Mouse (Mus musculus) C2C12 (cell line): ENCODE data around the gene Dnah5. TPM values are rescaled to one million over a fixed set of nuclear protein-coding genes. Genes with fewer than 3 reads are reported as not detected.

ENCODE experiments used
- H3K27me3 ChIP-seq: one replicate; pipeline ENCODE4 v1.6.1; 2011; ENCODE audit not compliant: control insufficient read depth, insufficient read depth, insufficient read length
- H3K36me3 ChIP-seq: one replicate; pipeline ENCODE4 v1.6.1; 2011; ENCODE audit not compliant: control insufficient read depth, insufficient read depth
- H3K4me3 ChIP-seq: one replicate; pipeline ENCODE4 v1.5.1; 2011; ENCODE audit warnings: mild to moderate bottlenecking, control low read depth; ENCODE audit not compliant: poor library complexity, insufficient read depth, severe bottlenecking
- H3K79me2 ChIP-seq: one replicate; pipeline ENCODE4 v1.6.1; 2011; ENCODE audit not compliant: control insufficient read depth, insufficient read depth
- H3K79me3 ChIP-seq: one replicate; pipeline ENCODE4 v1.6.1; 2011; ENCODE audit warnings: low read depth, control low read depth
- H3ac ChIP-seq: one replicate; pipeline ENCODE3; 2011; ENCODE audit warnings: low read depth; ENCODE audit not compliant: control insufficient read depth, insufficient read length
- CEBPB ChIP-seq: IDR thresholded peaks from one replicate; pipeline ENCODE4 v1.6.1; 2011; ENCODE audit warnings: low read depth, mild to moderate bottlenecking, control low read depth, moderate library complexity
- CTCF ChIP-seq: IDR thresholded peaks from one replicate; pipeline ENCODE4 v1.5.1; 2011; ENCODE audit not compliant: control insufficient read depth, insufficient read depth, insufficient read length
- FOSL1 ChIP-seq: IDR thresholded peaks from one replicate; pipeline ENCODE4 v1.8.0; 2011; ENCODE audit warnings: mild to moderate bottlenecking, low read length; ENCODE audit not compliant: poor library complexity, insufficient read depth, severe bottlenecking
- MAX ChIP-seq: IDR thresholded peaks from one replicate; pipeline ENCODE4 v1.6.1; 2011; ENCODE audit warnings: mild to moderate bottlenecking, control low read depth
- MYOD1 ChIP-seq: IDR thresholded peaks from one replicate; pipeline ENCODE4 v1.6.1; 2011; ENCODE audit warnings: low read depth; ENCODE audit not compliant: control insufficient read depth, insufficient read length
- MYOG ChIP-seq: IDR thresholded peaks from one replicate; pipeline ENCODE4 v1.6.1; 2011; ENCODE audit not compliant: control insufficient read depth, insufficient read length; ENCODE audit errors: extremely low read depth
- USF1 ChIP-seq: IDR thresholded peaks from one replicate; pipeline ENCODE4 v1.6.1; 2011; ENCODE audit warnings: low read depth, mild to moderate bottlenecking, control low read depth, moderate library complexity
- polyA plus RNA-seq: library from polyadenylated mRNA; unstranded; fragments of >200 nt; fragmentation: generic; extraction: Trizol; gene quantifications from one replicate; pipeline ENCODE4 v1.2.1, GENCODE M21; 2012; ENCODE audit warnings: missing spikeins

The Dnah5 gene
- polyA plus RNA-seq, 1 experiment = 0.29 TPM

GRCm38 (mm10) chr15:28216358-28216757 is 12.8 kb downstream of the Dnah5 start:
- Histone ChIP-seq H3K79me3 (no peaks in the 10 kb centered on the region), H3ac (no peak overlapping the region), H3K79me2 (no peaks in the 10 kb centered on the region), H3K36me3 (no peaks in the 10 kb centered on the region), H3K4me3 (no peak overlapping the region), H3K27me3 (peaks cover 31% of the 10 kb centered on the region)
- TF ChIP-seq MAX (no peak), MYOD1 (peak; percentile 15)

GRCm38 (mm10) chr15:28227316-28227715 is 23.8 kb downstream of the Dnah5 start:
- no peaks in the 10 kb centered on the region for H3K79me2 ChIP-seq
- no peak overlapping the region for H3K4me3 ChIP-seq
- no peak overlapping the region for H3ac ChIP-seq
- TF ChIP-seq MYOD1 = no peak
- TF ChIP-seq CEBPB = no peak
- TF ChIP-seq CTCF = no peak
- no peak for TF ChIP-seq MAX
- TF ChIP-seq USF1 = no peak
- no peak for TF ChIP-seq MYOG
- TF ChIP-seq FOSL1 = no peak
- no peaks in the 10 kb centered on the region for H3K36me3 ChIP-seq
- H3K79me3 ChIP-seq = no peaks in the 10 kb centered on the region
- no peaks in the 10 kb centered on the region for H3K27me3 ChIP-seq

DNA sequence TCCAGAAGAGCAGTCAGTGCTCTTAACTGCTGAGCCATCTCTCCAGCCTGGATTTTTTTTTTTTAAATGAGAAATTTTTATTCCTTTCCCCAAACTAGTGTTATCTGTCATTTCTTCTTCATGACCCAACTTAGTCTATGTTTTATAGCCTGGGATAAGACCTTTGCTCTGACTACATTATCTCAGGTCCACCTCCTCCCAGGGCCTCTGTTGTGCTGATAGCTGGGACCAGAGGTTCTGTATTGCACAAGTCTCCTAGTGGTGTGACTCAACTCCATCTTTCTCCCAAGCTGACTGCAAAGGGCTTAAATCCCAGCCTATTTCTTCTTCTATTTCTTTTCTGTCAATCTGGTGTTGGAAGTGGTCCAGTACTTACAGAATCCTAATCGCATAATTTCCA is 56.7 kb downstream of the Dnah5 start:
- Histone ChIP-seq H3ac (no peak overlapping the region), H3K4me3 (no peak overlapping the region), H3K79me3 (no peaks in the 10 kb centered on the region), H3K79me2 (no peaks in the 10 kb centered on the region), H3K27me3 (no peaks in the 10 kb centered on the region), H3K36me3 (no peaks in the 10 kb centered on the region)
- TF ChIP-seq MAX (no peak), MYOG (no peak), CEBPB (peak; percentile 5), USF1 (no peak), FOSL1 (no peak)

GRCm38 (mm10) chr15:28299438-28299837 is 95.9 kb downstream of the Dnah5 start:
- Histone ChIP-seq H3K4me3 (no peak overlapping the region), H3K79me2 (no peaks in the 10 kb centered on the region), H3K79me3 (no peaks in the 10 kb centered on the region), H3ac (no peak overlapping the region), H3K36me3 (no peaks in the 10 kb centered on the region), H3K27me3 (peaks cover 3% of the 10 kb centered on the region)
- TF ChIP-seq CEBPB (no peak), USF1 (no peak), MAX (no peak), FOSL1 (no peak), MYOG (no peak), MYOD1 (no peak), CTCF (no peak)

- Histone ChIP-seq H3K36me3 (no peaks in the 10 kb centered on the region), H3K79me3 (no peaks in the 10 kb centered on the region), H3K4me3 (no peak overlapping the region), H3ac (no peak overlapping the region), H3K27me3 (no peaks in the 10 kb centered on the region), H3K79me2 (no peaks in the 10 kb centered on the region)
- no peak for TF ChIP-seq USF1
- no peak for TF ChIP-seq MAX
- no peak for TF ChIP-seq MYOG
- no peak for TF ChIP-seq CEBPB
- no peak for TF ChIP-seq MYOD1
- TF ChIP-seq FOSL1 = no peak
- TF ChIP-seq CTCF = no peak
Measured at GRCm38 (mm10) chr15:28307131-28307530, 103.6 kb downstream of the Dnah5 start.

DNA sequence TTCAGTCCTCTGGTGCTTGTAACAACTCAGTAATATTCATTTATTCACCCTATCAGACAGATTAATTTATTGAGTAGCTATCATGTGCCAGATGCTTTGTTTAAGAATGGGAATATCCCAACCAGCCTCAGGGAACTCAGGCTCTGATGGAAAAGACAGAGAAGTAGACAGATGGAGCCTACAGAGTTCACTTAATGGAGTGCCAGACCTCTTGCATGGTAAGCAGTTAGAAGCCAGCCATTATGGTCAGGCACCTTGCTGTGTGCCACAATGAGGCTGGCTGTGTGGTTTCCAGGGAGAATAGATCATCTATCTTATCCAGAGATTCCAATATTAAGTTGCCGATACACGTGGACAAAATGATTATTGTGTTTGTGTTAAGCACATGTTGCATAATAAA is 104.3 kb downstream of the Dnah5 start:
- no peaks in the 10 kb centered on the region for H3K79me3 ChIP-seq
- no peak overlapping the region for H3K4me3 ChIP-seq
- no peaks in the 10 kb centered on the region for H3K36me3 ChIP-seq
- H3K79me2 ChIP-seq = no peaks in the 10 kb centered on the region
- H3K27me3 ChIP-seq = peaks cover 4% of the 10 kb centered on the region
- H3ac ChIP-seq = no peak overlapping the region
- TF ChIP-seq CTCF (no peak), MYOG (no peak), USF1 (no peak), FOSL1 (no peak), MAX (no peak), CEBPB (no peak), MYOD1 (no peak)
